Mouse (Mus musculus) brain, embryonic 14.5 days (tissue): Measurements from ENCODE around the gene Layn.

Source experiments
- CTCF ChIP-seq: fragments of 200-500 bp; IDR thresholded peaks from 2 replicates; pipeline ENCODE4 v1.5.1; 2012; ENCODE audit warnings: inconsistent platforms, mild to moderate bottlenecking, moderate library complexity, borderline replicate concordance; ENCODE audit not compliant: insufficient read depth, insufficient read length; ENCODE audit errors: extremely low read depth
- POLR2A ChIP-seq: fragments of 200-500 bp; IDR thresholded peaks from 2 replicates; pipeline ENCODE4 v1.6.1; 2012; ENCODE audit warnings: mild to moderate bottlenecking, inconsistent platforms, borderline replicate concordance; ENCODE audit not compliant: poor library complexity, insufficient read depth, insufficient read length, severe bottlenecking; ENCODE audit errors: extremely low read depth

GRCm38 (mm10) chr9:51101756-51102425, 25.0 kb upstream of the Layn start, which contains the start of gene 4833427G06Rik:
- TF ChIP-seq CTCF (peak; percentile 41; the same call in 1 of the 2 replicates), POLR2A (no peak)
